Mouse (Mus musculus): Measurements from ENCODE around the gene Adap2. TPM values are rescaled to one million over a fixed set of nuclear protein-coding genes. Genes with fewer than 3 reads are reported as not detected.
A peak's percentile ranks its signal among the peaks of the same experiment; 100 is the strongest.

Adap2 gene
- polyA plus RNA-seq, 1 experiment from 2014 or later: 4.1 TPM

- DNase-seq (ENCODE audit: low spot score): no peak
Measured at GRCm38 (mm10) chr11:80196351-80196750, 42.4 kb downstream of the Adap2 start.

- no peak for DNase-seq (ENCODE audit: low spot score)
Measured at GRCm38 (mm10) chr11:80199316-80199715, 45.4 kb downstream of the Adap2 start.

- no peak for DNase-seq (ENCODE audit: low spot score)
Measured at GRCm38 (mm10) chr11:80199773-80200172, 45.9 kb downstream of the Adap2 start.

GRCm38 (mm10) chr11:80200326-80200725 is 46.4 kb downstream of the Adap2 start:
- peak; percentile 44 for DNase-seq (ENCODE audit: low spot score)

- DNase-seq (ENCODE audit: low spot score): no peak
Measured at GRCm38 (mm10) chr11:80202296-80202695, 48.4 kb downstream of the Adap2 start.

- no peak for DNase-seq (ENCODE audit: low spot score)
Measured at GRCm38 (mm10) chr11:80204037-80204436, 50.1 kb downstream of the Adap2 start.

- DNase-seq (ENCODE audit: low spot score): no peak
Measured at GRCm38 (mm10) chr11:80204941-80205340, 51.0 kb downstream of the Adap2 start.

GRCm38 (mm10) chr11:80208465-80208859 is 54.6 kb downstream of the Adap2 start:
- DNase-seq (ENCODE audit: low spot score): no peak

GRCm38 (mm10) chr11:80208860-80209800 is 55.2 kb downstream of the Adap2 start, which contains the start of gene Rhot1:
Gene Rhot1 (plus strand): TSS chr11:80209019.
- DNase-seq (ENCODE audit: low spot score): peak; percentile 96

- DNase-seq (ENCODE audit: low spot score): no peak
Measured at GRCm38 (mm10) chr11:80210321-80210720, 56.4 kb downstream of the Adap2 start.

GRCm38 (mm10) chr11:80212282-80212681 is 58.4 kb downstream of the Adap2 start:
- DNase-seq (ENCODE audit: low spot score): no peak

GRCm38 (mm10) chr11:80215291-80215690 is 61.4 kb downstream of the Adap2 start:
- no peak for DNase-seq (ENCODE audit: low spot score)

- DNase-seq (ENCODE audit: low spot score): no peak
Measured at GRCm38 (mm10) chr11:80218657-80219293, 64.9 kb downstream of the Adap2 start.

Other genes starting within 250 kb of the Adap2 start
- gene Utp6, start 191.7 kb upstream of the Adap2 start, polyA plus RNA-seq (2015; fragmentation: Nextera tagmentation; extraction: Ambion mirVana): 58.3 and 60.7 TPM in 2 replicates
- 33.4 and 44.3 TPM in 2 replicates for gene Suz12, start 161.0 kb upstream of the Adap2 start, polyA plus RNA-seq (2015; fragmentation: Nextera tagmentation; extraction: Ambion mirVana)
- gene Crlf3, start 73.1 kb upstream of the Adap2 start, polyA plus RNA-seq (2015; fragmentation: Nextera tagmentation; extraction: Ambion mirVana): 110 and 116 TPM in 2 replicates
- gene Atad5, start 64.7 kb upstream of the Adap2 start, polyA plus RNA-seq (2015; fragmentation: Nextera tagmentation; extraction: Ambion mirVana): 14.9 and 15.7 TPM in 2 replicates
- gene Tefm, start 11.9 kb upstream of the Adap2 start, polyA plus RNA-seq (2015; fragmentation: Nextera tagmentation; extraction: Ambion mirVana): 39.2 and 41.0 TPM in 2 replicates
- gene Rnf135, start 29.7 kb downstream of the Adap2 start, polyA plus RNA-seq (2015; fragmentation: Nextera tagmentation; extraction: Ambion mirVana): 7.7 and 8.2 TPM in 2 replicates
- gene Rhot1, start 54.9 kb downstream of the Adap2 start, polyA plus RNA-seq (2015; fragmentation: Nextera tagmentation; extraction: Ambion mirVana): 40.3 and 42.8 TPM in 2 replicates
- gene Rhbdl3, start 146.8 kb downstream of the Adap2 start, polyA plus RNA-seq (2015; fragmentation: Nextera tagmentation; extraction: Ambion mirVana): 6.3 and 6.8 TPM in 2 replicates
- 12.6 and 18.0 TPM in 2 replicates for gene 5730455P16Rik, start 223.9 kb downstream of the Adap2 start, polyA plus RNA-seq (2015; fragmentation: Nextera tagmentation; extraction: Ambion mirVana)
- gene Zfp207, start 229.2 kb downstream of the Adap2 start, polyA plus RNA-seq (2015; fragmentation: Nextera tagmentation; extraction: Ambion mirVana): 230 and 243 TPM in 2 replicates

Data from thymus, postnatal 0 days (tissue).